Mouse (Mus musculus) B cell, adult (primary cell): ENCODE data around the gene Fstl5. TPM values are rescaled to one million over a fixed set of nuclear protein-coding genes. Genes with fewer than 3 reads are reported as not detected.

Experiments
- total RNA-seq: library from RNA; stranded (reverse); gene quantifications from 4 replicates; pipeline ENCODE4 v1.2.4, GENCODE M21; 2023; ENCODE audit not compliant: inconsistent age

Gene Fstl5
- total RNA-seq: not detected in 4 replicates

GRCm38 (mm10) chr3:76074060-76074707, at the start of gene Fstl5:
Gene Fstl5 (plus strand): TSS chr3:76074270.

Other genes starting within 250 kb of the Fstl5 start
- 13.5 to 16.5 TPM (median 14.0 TPM) in 4 replicates for gene Golim4, start 117.3 kb upstream of the Fstl5 start, total RNA-seq